Comparison of ENCODE assay signal across 7 mouse cellular contexts in genomic region chr5:76303745-76304451, GRCm38 (mm10). TPM values are rescaled to one million over a fixed set of nuclear protein-coding genes. Genes with fewer than 3 reads are reported as not detected.
DNase-seq lines count a peak whose midpoint lies in the region; ATAC-seq and TF ChIP-seq lines count a peak whose summit lies in the region.

No protein-coding gene starts in this region.

- H3K27ac ChIP-seq in limb, embryonic 13.5 days = peak overlapping the region; percentile 96
- peak overlapping the region; percentile 97 for H3K27ac ChIP-seq in midbrain, embryonic 15.5 days
- H3K27ac ChIP-seq in spleen, adult 2 months (ENCODE audit: insufficient read depth, low read length) = peak overlapping the region; percentile 88

- H3K4me1 ChIP-seq in limb, embryonic 13.5 days = peaks cover 28% of the 10 kb centered on the region
- peaks cover 27% of the 10 kb centered on the region for H3K4me1 ChIP-seq in midbrain, embryonic 15.5 days
- H3K4me1 ChIP-seq in spleen, adult 2 months (ENCODE audit: control insufficient read depth, insufficient read depth, insufficient read length) = no peaks in the 10 kb centered on the region; the same call in none of the 2 replicates

- no peak for TF ChIP-seq POLR2A in spleen, adult 2 months (IDR thresholded peaks at IDR 0.05; ENCODE audit: low read depth, low read length)

- H3K4me2 ChIP-seq in limb, embryonic 13.5 days (replicated peaks) = peak overlapping the region; percentile 82
- peak overlapping the region; percentile 75 for H3K4me2 ChIP-seq in midbrain, embryonic 15.5 days

- no peaks in the 10 kb centered on the region for H3K27me3 ChIP-seq in limb, embryonic 13.5 days
- no peaks in the 10 kb centered on the region for H3K27me3 ChIP-seq in midbrain, embryonic 15.5 days (replicated peaks)
- H3K27me3 ChIP-seq in spleen, adult 2 months (ENCODE audit: control insufficient read depth, insufficient read depth, low read length) = no peaks in the 10 kb centered on the region

- peak overlapping the region; percentile 87 for H3K9ac ChIP-seq in limb, embryonic 13.5 days
- H3K9ac ChIP-seq in midbrain, embryonic 15.5 days = peak overlapping the region; percentile 92

- under 1% methylated on average over 77 of the region's 100 CpGs for WGBS in limb, embryonic 13.5 days
- WGBS in midbrain, embryonic 15.5 days = under 1% methylated on average over 74 of the region's 100 CpGs
- 1% methylated on average over 95 of the region's 100 CpGs for WGBS in spleen, adult 2 months

- H3K4me3 ChIP-seq in limb, embryonic 13.5 days = peak overlapping the region; percentile 70
- H3K4me3 ChIP-seq in midbrain, embryonic 15.5 days = peak overlapping the region; percentile 98
- peak overlapping the region; percentile 96 for H3K4me3 ChIP-seq in spleen, adult 2 months (ENCODE audit: extremely low read depth, insufficient read depth, insufficient read length)

- no peak for TF ChIP-seq CTCF in spleen, adult 2 months (IDR thresholded peaks at IDR 0.05; ENCODE audit: extremely low read depth, insufficient read depth, insufficient read length, insufficient replicate concordance)

- peak; percentile 68 for DNase-seq in adrenal gland, adult 8-10 months
- DNase-seq in embryo, embryonic 11 days = peak; percentile 87
- DNase-seq in kidney, adult 11 months = peak; percentile 71
- peak; percentile 22 to 60 for DNase-seq in spleen, adult 2 months (ENCODE audit: low read depth in 1 of 2, low spot score in 2 of 2)

- H3K9me3 ChIP-seq in limb, embryonic 13.5 days = no peaks in the 10 kb centered on the region
- no peaks in the 10 kb centered on the region for H3K9me3 ChIP-seq in midbrain, embryonic 15.5 days

- H3K36me3 ChIP-seq in limb, embryonic 13.5 days = no peaks in the 10 kb centered on the region
- H3K36me3 ChIP-seq in midbrain, embryonic 15.5 days (replicated peaks) = no peaks in the 10 kb centered on the region
- H3K36me3 ChIP-seq in spleen, adult 2 months (ENCODE audit: control insufficient read depth, insufficient read depth, low read length) = no peaks in the 10 kb centered on the region

- ATAC-seq in granulocyte monocyte progenitor cell, adult 5-6 weeks (replicated peaks; ENCODE audit: poor library complexity, severe bottlenecking) = peak; percentile 80
- peak; percentile 73 for ATAC-seq in limb, embryonic 13.5 days (ENCODE audit: low FRiP score, low read depth)
- peak; percentile 86 for ATAC-seq in midbrain, embryonic 15.5 days (replicated peaks)

RNA-seq across cellular contexts. Expression of gene Clock, which starts 0.7 kb away (rescaled TPM):
- total RNA-seq in adrenal gland, adult 8-10 months (2022) = 10 to 100 TPM; 34.7 to 45.4 (median 43.5) TPM
- 10.6 and 12.5 TPM in 2 replicates for total RNA-seq in granulocyte monocyte progenitor cell, adult 5-6 weeks (2014; fragmentation: Nextera tagmentation)
- 8.0 and 12.3 TPM in 2 replicates for total RNA-seq in granulocyte monocyte progenitor cell, adult 5-6 weeks (2017)
- 13.9 and 16.5 TPM in 2 replicates for polyA plus RNA-seq in limb, embryonic 13.5 days (2015; fragmentation: Nextera tagmentation; extraction: Ambion mirVana)
- 15.0 and 16.8 TPM in 2 replicates for polyA plus RNA-seq in midbrain, embryonic 15.5 days (2015; fragmentation: Nextera tagmentation; extraction: Ambion mirVana)
- 5.1 and 5.6 TPM in 2 replicates for polyA plus RNA-seq in spleen, adult 2 months (2012; rRNA removed)

RNA-seq across cellular contexts. Expression of gene Pdcl2, which starts 27.1 kb away (rescaled TPM):
- total RNA-seq in adrenal gland, adult 8-10 months (2022) = not detected
- total RNA-seq in granulocyte monocyte progenitor cell, adult 5-6 weeks (2014; fragmentation: Nextera tagmentation) = not detected in 2 replicates
- total RNA-seq in granulocyte monocyte progenitor cell, adult 5-6 weeks (2017) = not detected in 2 replicates
- not detected in 2 replicates for polyA plus RNA-seq in limb, embryonic 13.5 days (2015; fragmentation: Nextera tagmentation; extraction: Ambion mirVana)
- polyA plus RNA-seq in midbrain, embryonic 15.5 days (2015; fragmentation: Nextera tagmentation; extraction: Ambion mirVana) = not detected in 2 replicates
- not detected in 2 replicates for polyA plus RNA-seq in spleen, adult 2 months (2012; rRNA removed)

RNA-seq across cellular contexts. Expression of gene Nmu, which starts 59.7 kb away (rescaled TPM):
- not detected for total RNA-seq in adrenal gland, adult 8-10 months (2022)
- not detected in 2 replicates for total RNA-seq in granulocyte monocyte progenitor cell, adult 5-6 weeks (2014; fragmentation: Nextera tagmentation)
- total RNA-seq in granulocyte monocyte progenitor cell, adult 5-6 weeks (2017) = not detected in 2 replicates
- 1.4 and 2.1 TPM in 2 replicates for polyA plus RNA-seq in limb, embryonic 13.5 days (2015; fragmentation: Nextera tagmentation; extraction: Ambion mirVana)
- polyA plus RNA-seq in midbrain, embryonic 15.5 days (2015; fragmentation: Nextera tagmentation; extraction: Ambion mirVana) = 0.56 TPM in 1 of 2 replicates, not detected in the other
- not detected in 2 replicates for polyA plus RNA-seq in spleen, adult 2 months (2012; rRNA removed)

Comparison
In these comparisons a context has a peak if more than half of its experiments do, and no peak if none do; other contexts are left out.
1. Peak in every context shown above with its lines: DNase-seq, ATAC-seq, H3K4me3 ChIP-seq and H3K27ac ChIP-seq.